Mouse (Mus musculus) adrenal gland, postnatal 25 days (tissue): ENCODE results near the gene Ier2. TPM values are rescaled to one million over a fixed set of nuclear protein-coding genes. Genes with fewer than 3 reads are reported as not detected.

Experiments used
- total RNA-seq: library from RNA; stranded (reverse); gene quantifications from 2 replicates; pipeline ENCODE4 v1.2.3, GENCODE M21; 2021

The Ier2 gene
- total RNA-seq, 1 experiment from 2014 or later, result 22.3 TPM

Other genes with a start within 250 kb of the Ier2 start
- 75.1 and 83.9 TPM in 2 replicates for gene Trmt1, start 23.5 kb upstream of the Ier2 start, total RNA-seq
- 73.9 and 76.0 TPM in 2 replicates for gene Nacc1, start 25.0 kb upstream of the Ier2 start, total RNA-seq
- gene Lyl1, start 38.6 kb upstream of the Ier2 start, total RNA-seq, result 3.1 and 3.8 TPM in 2 replicates
- not detected in 2 replicates for gene G430095P16Rik, start 60.2 kb upstream of the Ier2 start, total RNA-seq
- gene Nfix, start 137.5 kb upstream of the Ier2 start, total RNA-seq, result 87.7 and 111 TPM in 2 replicates
- 11.2 and 11.6 TPM in 2 replicates for gene Dand5, start 160.0 kb upstream of the Ier2 start, total RNA-seq
- gene Gadd45gip1, start 168.7 kb upstream of the Ier2 start, total RNA-seq, result 55.1 and 59.9 TPM in 2 replicates
- gene Rad23a, start 177.8 kb upstream of the Ier2 start, total RNA-seq, result 116 and 120 TPM in 2 replicates
- gene Calr, start 184.1 kb upstream of the Ier2 start, total RNA-seq, result 489 and 566 TPM in 2 replicates
- 62.3 and 67.2 TPM in 2 replicates for gene Farsa, start 194.1 kb upstream of the Ier2 start, total RNA-seq
- gene Syce2, start 209.3 kb upstream of the Ier2 start, total RNA-seq, result 10.6 and 13.9 TPM in 2 replicates
- gene Gcdh, start 231.1 kb upstream of the Ier2 start, total RNA-seq, result 47.7 and 59.5 TPM in 2 replicates
- gene Klf1, start 239.1 kb upstream of the Ier2 start, total RNA-seq, result 0.27 TPM in 1 of 2 replicates, not detected in the other
- gene Dnase2a, start 245.7 kb upstream of the Ier2 start, total RNA-seq, result 13.6 and 14.6 TPM in 2 replicates